Mouse (Mus musculus): ENCODE data around the gene Actn4.

The Actn4 gene

GRCm38 (mm10) chr7:28961927-28962670 is at the start of gene Actn4:
Actn4 (minus strand) TSS chr7:28962340.
- DNase-seq (ENCODE audit: low spot score): peak; percentile 99

GRCm38 (mm10) chr7:29008714-29009113 is 46.6 kb upstream of the Actn4 start:
- DNase-seq (ENCODE audit: low spot score): no peak

- no peak for DNase-seq (ENCODE audit: low spot score)
Observed at GRCm38 (mm10) chr7:29008171-29008570, 46.0 kb upstream of the Actn4 start.

- DNase-seq (ENCODE audit: low spot score): no peak
Observed at GRCm38 (mm10) chr7:29007224-29008101, 45.3 kb upstream of the Actn4 start.

GRCm38 (mm10) chr7:29000651-29001605 is 38.8 kb upstream of the Actn4 start:
- peak; percentile 87 for DNase-seq (ENCODE audit: low spot score)

GRCm38 (mm10) chr7:28993402-28993801 is 31.3 kb upstream of the Actn4 start:
- no peak for DNase-seq (ENCODE audit: low spot score)

GRCm38 (mm10) chr7:28992997-28993396 is 30.9 kb upstream of the Actn4 start:
- no peak for DNase-seq (ENCODE audit: low spot score)

GRCm38 (mm10) chr7:28991616-28992015 is 29.5 kb upstream of the Actn4 start:
- no peak for DNase-seq (ENCODE audit: low spot score)

- DNase-seq (ENCODE audit: low spot score): no peak
Observed at GRCm38 (mm10) chr7:28990766-28991273, 28.7 kb upstream of the Actn4 start.

- DNase-seq (ENCODE audit: low spot score): no peak
Observed at GRCm38 (mm10) chr7:28985207-28985606, 23.1 kb upstream of the Actn4 start.

GRCm38 (mm10) chr7:28984452-28984851 is 22.3 kb upstream of the Actn4 start:
- no peak for DNase-seq (ENCODE audit: low spot score)

GRCm38 (mm10) chr7:28983849-28984248 is 21.7 kb upstream of the Actn4 start:
- no peak for DNase-seq (ENCODE audit: low spot score)

GRCm38 (mm10) chr7:28983141-28983564 is 21.0 kb upstream of the Actn4 start:
- no peak for DNase-seq (ENCODE audit: low spot score)

GRCm38 (mm10) chr7:28982274-28983013 is 20.3 kb upstream of the Actn4 start:
- DNase-seq (ENCODE audit: low spot score): no peak

- peak; percentile 100 for DNase-seq (ENCODE audit: low spot score)
Observed at GRCm38 (mm10) chr7:28981651-28982273, 19.6 kb upstream of the Actn4 start, which contains the start of the genes Eif3k and Map4k1. Eif3k (minus strand) TSS chr7:28981864. Map4k1 (plus strand) TSS chr7:28982050.

GRCm38 (mm10) chr7:28977556-28977955 is 15.4 kb upstream of the Actn4 start:
- no peak for DNase-seq (ENCODE audit: low spot score)

GRCm38 (mm10) chr7:28973025-28973424 is 10.9 kb upstream of the Actn4 start:
- no peak for DNase-seq (ENCODE audit: low spot score)

- peak; percentile 90 for DNase-seq (ENCODE audit: low spot score)
Observed at GRCm38 (mm10) chr7:28972542-28972985, 10.4 kb upstream of the Actn4 start.

- no peak for DNase-seq (ENCODE audit: low spot score)
Observed at GRCm38 (mm10) chr7:28971770-28972269, 9.7 kb upstream of the Actn4 start.

- DNase-seq (ENCODE audit: low spot score): no peak
Observed at GRCm38 (mm10) chr7:28971029-28971428, 8.9 kb upstream of the Actn4 start.

Data from retina, embryonic 14.5 days (tissue).